Mouse (Mus musculus): ENCODE measurements at regions not wholly inside any gene's neighbourhood (a gene's known extent, or its start where the extent isn't known, plus 50 kb on each side); places are given as distances from the start of the nearest gene placed in this dataset.
"Not testable (repeated sequence)": the region's sequence is repeated elsewhere in the genome, so short reads cannot be mapped to it uniquely, and the experiment has no call there.

DNA sequence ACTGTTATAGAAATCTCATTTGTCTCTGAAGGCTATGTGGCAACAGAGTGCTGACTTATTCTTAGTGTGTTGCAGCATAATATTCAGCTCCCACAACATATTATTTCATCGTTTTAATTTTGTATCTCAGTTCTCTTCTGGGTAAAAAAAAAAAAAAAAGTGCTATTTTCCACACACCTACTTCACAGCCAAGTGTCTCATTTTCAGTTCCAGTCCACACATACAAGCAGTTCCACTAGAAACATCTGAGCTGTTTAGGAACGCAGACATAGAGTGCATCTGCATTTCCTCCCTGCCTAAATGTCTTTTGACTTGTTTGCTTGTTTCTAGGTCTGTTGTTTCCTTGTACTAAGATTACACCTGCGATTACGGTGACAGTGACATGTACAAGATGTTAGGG, 328.3 kb downstream of the Casp12 start:
- CTCF ChIA-PET = no interaction called here

DNA sequence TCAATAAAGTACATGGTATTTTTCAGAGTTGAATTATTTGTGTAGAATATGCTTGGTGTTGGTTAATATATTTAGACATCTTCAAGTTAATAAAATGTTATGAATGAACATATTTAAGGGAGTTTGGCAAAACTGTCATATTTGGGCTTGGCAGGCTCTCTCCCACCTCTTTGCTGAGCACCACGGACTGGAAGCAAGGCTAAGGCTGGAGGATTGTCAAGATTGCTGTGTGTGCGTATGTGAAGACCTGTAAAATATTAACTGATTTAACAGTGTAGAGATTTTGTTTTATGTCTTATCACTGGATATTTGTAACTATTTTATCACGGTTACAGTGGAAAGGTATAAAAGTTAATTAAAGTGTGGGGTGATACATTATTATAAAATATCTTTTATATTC, 363.3 kb downstream of the Casp12 start:
- CTCF ChIA-PET = no interaction called here
- POLR2A ChIA-PET = no interaction called here

More for the DNA sequence above, 328.3 kb downstream of the Casp12 start:
- POLR2A ChIA-PET = no interaction called here

DNA sequence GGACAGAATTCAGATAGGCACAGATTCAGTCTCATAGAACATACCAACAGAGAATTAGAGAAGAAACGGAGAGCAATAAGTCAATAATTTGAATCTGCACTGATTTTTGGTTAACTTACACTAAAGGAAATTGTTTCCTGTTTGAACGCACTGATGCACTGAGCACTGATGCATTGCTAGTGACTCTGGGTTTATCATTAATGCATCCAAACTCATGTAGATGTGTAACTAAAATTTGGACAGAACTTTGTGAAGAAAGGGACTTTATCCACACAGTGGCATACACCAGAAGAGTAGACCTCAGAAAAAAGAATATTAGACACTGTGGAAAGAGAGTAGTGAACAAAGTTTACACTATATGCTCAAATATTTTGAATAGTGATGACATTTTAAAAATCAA, 364.2 kb downstream of the Casp12 start:
- CTCF ChIA-PET = no interaction called here
- POLR2A ChIA-PET = no interaction called here

DNA sequence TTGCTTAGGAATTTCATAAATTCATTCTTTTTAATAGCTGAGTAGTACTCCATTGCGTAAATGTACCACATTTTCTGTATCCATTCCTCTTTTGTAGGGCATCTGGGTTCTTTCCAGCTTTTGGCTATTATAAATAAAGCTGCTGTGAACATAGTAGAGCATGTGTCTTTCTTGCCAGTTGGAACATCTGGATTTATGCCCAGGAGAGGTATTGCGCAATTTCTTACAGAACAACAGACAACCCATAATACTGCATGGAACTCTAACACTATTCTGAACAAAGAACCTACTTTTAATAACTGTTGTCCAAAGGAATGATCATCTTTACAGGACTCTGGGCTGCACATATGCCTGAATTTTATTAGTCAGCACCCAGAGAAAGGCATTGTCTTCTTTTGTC, 373.4 kb downstream of the Casp12 start:
- POLR2A ChIA-PET, CTCF ChIA-PET: not testable (repeated sequence)

DNA sequence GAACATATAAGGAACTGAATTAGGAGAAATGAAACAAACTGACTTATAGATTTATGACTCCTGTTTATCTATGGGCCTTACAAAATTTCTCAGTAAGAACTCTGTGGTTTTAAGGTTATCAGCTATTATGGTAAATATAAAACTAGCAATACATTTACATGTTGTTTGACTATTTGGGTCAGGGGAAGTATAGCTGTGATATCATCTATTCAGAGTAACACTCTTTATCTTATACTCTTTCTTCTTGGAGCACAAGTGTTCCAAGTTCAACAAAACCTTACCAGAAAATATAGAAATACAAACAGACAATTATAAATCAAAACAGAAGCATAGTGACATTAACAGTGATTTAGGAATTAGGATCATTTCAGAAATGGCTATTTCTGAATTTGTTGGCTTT, 383.6 kb downstream of the Casp12 start:
- CTCF ChIA-PET = no interaction called here
- POLR2A ChIA-PET = no interaction called here

DNA sequence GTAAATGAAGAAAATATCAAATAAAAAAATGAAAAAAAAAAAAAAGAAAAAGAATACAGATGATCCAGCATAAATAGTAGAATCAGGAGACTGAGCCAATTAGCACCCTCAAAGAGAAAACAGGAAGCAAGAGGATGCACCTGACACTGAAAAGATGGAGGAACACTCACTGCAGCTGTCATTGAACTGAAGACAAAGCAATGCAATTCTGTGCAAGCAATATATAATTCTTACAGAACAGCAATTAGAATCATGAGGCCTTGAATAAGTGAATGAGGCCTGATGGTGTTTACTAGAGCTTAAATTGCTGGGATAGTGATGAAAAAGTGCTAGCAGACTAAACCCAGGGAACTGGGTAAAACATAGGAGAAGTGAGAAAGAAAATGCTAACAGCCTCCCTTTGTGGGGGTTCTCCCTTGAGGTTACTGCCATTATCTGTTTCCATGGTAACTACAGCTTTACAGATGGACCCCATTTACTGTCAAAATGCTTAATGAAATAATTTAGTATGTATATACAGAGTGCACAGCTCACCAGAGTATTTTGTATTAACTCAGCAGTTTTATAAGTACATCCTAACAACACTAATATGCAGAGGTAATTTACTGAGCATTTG, 407.6 kb downstream of the Casp12 start:
- CTCF ChIA-PET = no interaction called here
- POLR2A ChIA-PET = no interaction called here

DNA sequence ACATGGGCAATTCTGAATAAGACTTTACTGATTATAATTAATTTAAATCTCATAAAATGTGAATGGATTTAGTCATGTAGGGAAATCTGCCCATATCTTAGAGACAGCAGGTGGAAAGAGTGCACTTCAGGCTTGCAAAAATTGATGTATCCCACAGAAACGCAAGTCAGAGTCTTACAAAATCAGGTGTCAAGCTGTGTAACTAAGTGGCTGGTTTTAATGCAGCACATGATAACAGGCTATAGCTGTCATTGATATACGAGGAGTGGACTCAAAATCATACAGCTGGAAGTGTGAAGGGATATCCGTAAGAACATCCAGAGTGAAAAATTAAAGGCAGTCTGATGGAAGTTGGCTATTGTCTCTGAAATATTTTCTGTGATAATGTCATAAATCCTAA, 408.6 kb downstream of the Casp12 start:
- POLR2A ChIA-PET = no interaction called here

DNA sequence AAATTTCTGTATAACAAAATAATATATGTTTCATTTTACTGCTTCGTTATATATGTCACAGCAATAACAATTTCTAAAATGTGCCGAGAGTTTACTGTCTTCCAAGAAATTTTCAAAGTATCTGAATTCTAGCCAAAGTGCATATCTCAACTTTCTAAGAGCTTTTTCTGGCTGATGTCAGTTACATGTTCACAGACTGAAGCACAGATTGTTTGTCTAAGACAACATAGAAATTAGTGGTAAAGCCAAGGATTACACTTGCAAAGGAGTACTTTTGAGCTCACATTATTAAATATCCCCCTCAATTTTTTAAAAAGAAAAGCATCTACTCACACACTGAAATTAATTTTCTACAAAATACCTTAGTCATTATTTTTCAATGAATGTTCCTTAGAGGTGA, 407.2 kb upstream of the Pdgfd start:
- ChIA-PET CTCF (no interaction called here), POLR2A (no interaction called here)

More for the DNA sequence above, 408.6 kb downstream of the Casp12 start:
- CTCF ChIA-PET = no interaction called here

DNA sequence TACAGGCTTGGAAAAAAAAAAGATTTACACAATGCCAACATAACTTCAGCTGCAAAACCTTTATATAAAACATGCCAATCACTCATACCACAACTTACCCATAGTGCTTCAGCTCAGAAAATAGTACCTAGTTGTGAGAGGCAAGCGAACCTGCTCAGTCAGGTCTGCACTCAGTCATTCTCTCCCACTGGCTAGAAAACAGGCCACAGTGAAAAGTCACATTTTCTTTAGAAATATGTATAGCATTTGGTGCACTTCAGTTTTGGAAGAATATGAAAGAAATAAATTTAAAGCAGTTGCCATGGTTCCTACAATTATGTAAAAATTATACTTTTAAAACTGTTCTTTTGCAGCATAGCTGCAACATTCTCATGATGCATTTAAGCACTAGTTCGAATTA, 398.5 kb upstream of the Pdgfd start:
- POLR2A ChIA-PET = no interaction called here

DNA sequence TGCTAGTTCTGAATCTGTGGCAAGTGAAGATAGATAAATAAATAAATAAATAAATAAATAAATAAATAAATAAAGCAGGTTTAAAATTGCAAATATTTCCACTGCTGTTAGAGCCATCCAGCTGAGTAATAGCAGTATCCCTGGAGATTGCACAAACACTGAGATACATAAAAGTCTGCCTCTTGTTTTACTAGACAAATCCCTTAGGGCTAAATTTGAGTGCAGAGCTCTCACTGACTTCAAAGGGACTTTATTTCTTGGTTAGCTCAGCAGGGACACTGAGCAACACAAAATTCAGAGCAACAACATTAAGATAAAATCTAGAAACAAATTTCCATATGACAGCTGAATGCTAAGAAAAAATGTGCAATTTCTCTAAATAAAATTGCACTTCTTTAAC, 397.2 kb upstream of the Pdgfd start:
- POLR2A ChIA-PET = no interaction called here

More for the DNA sequence above, 398.5 kb upstream of the Pdgfd start:
- CTCF ChIA-PET = no interaction called here

More for the DNA sequence above, 397.2 kb upstream of the Pdgfd start:
- CTCF ChIA-PET = no interaction called here
